Mouse (Mus musculus): ENCODE measurements around the gene Tcp10c. TPM values are rescaled to one million over a fixed set of nuclear protein-coding genes. Genes with fewer than 3 reads are reported as not detected.
"Not testable (repeated sequence)": the region's sequence is repeated elsewhere in the genome, so short reads cannot be mapped to it uniquely, and the experiment has no call there.

The Tcp10c gene
- polyA plus RNA-seq, 2 experiments, result not detected

DNA sequence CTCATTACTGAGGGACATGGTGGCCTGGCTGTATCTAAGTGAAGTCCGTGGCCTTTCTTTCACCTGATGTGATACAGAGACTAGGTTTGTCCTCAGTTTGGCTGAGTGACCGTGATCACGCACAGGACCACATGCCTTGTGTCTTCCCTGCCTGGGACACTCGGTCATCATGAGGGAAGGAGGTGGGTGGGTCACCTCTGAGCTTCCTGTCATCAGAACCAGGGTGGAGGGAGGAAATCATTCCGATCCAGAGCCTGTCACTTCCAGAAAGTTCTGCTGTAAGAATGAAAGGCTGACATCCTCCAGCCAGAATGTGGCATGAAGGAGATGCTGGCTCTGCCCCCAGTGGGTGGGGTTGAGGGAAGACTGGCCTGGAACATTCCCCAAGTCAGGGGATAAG is 45.6 kb downstream of the Tcp10c start:
- WGBS, result 94% methylated on average over 4 of the region's 5 CpGs
- not testable (repeated sequence) for H3K9me3 ChIP-seq (ENCODE audit: control insufficient read depth, low read length); H3K4me2 ChIP-seq (replicated peaks; ENCODE audit: low read depth, low read length, severe bottlenecking); H3K27ac ChIP-seq (replicated peaks; ENCODE audit: low read depth, low read length); H3K9ac ChIP-seq (ENCODE audit: low read depth, low read length, severe bottlenecking); H3K4me1 ChIP-seq (ENCODE audit: control insufficient read depth, insufficient read depth, low read length); H3K4me3 ChIP-seq (replicated peaks; ENCODE audit: low read length); H3K36me3 ChIP-seq (ENCODE audit: control insufficient read depth, insufficient read depth, low read length); DNase-seq (ENCODE audit: low spot score); ATAC-seq (ENCODE audit: low FRiP score, low read depth); H3K27me3 ChIP-seq (ENCODE audit: control insufficient read depth, insufficient read depth, low read length)

DNA sequence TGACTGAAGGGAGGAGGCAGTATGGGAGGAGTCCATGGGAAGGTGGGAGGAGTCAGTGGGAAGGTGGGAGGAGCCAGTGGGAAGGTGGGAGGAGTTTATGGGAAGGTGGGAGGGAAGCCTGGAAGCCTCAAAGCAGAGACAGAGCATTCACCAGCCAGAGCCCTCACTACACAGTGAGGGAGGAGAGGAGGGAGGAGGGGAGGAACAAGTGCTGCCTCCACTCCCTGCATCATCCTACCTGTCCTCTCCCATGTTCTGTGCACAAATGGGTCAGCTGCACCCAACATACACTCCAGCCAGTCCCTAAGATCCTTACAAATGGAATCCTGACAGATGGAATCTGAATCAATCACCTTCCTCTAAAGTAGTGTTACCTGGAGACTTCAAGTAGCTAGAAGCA is 47.7 kb downstream of the Tcp10c start:
- H3K36me3 ChIP-seq (ENCODE audit: control insufficient read depth, insufficient read depth, low read length); H3K9ac ChIP-seq (ENCODE audit: low read depth, low read length, severe bottlenecking); DNase-seq (ENCODE audit: low spot score); H3K9me3 ChIP-seq (ENCODE audit: control insufficient read depth, low read length); ATAC-seq (ENCODE audit: low FRiP score, low read depth); H3K4me3 ChIP-seq (replicated peaks; ENCODE audit: low read length); H3K27ac ChIP-seq (replicated peaks; ENCODE audit: low read depth, low read length); H3K4me1 ChIP-seq (ENCODE audit: control insufficient read depth, insufficient read depth, low read length); H3K4me2 ChIP-seq (replicated peaks; ENCODE audit: low read depth, low read length, severe bottlenecking); H3K27me3 ChIP-seq (ENCODE audit: control insufficient read depth, insufficient read depth, low read length): not testable (repeated sequence)

DNA sequence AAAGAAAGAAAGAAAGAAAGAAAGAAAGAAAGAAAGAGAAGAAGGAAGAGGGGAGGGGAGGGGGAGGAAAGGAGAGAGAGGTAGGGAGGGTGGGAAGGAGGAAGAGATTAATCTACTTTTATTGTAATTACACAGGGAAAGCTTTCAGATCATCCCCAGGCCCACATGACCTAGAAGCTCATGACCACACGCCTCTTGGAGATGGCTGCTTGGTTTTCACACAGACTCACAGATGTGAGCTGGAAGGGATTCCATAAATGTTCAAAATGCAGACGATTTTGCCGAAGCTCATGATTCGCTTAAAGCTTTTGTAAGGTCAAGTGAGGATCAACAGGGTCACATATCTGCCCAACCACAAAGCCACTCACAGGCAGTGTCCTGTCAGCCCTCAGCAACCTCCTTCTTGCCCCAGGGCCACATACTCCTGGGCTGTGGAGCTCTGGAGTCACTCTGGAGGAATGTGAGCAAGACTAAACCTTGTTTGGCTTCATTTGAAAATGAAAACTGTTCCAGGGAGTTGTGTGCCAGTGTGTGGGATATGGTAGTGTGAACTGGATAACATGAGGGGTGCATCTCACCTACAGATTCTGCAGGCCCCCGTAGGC is 49.3 kb downstream of the Tcp10c start:
- not testable (repeated sequence) for H3K9ac ChIP-seq (ENCODE audit: low read depth, low read length, severe bottlenecking); H3K4me1 ChIP-seq (ENCODE audit: control insufficient read depth, insufficient read depth, low read length); ATAC-seq (ENCODE audit: low FRiP score, low read depth); H3K27ac ChIP-seq (replicated peaks; ENCODE audit: low read depth, low read length); H3K36me3 ChIP-seq (ENCODE audit: control insufficient read depth, insufficient read depth, low read length); H3K4me3 ChIP-seq (replicated peaks; ENCODE audit: low read length); H3K4me2 ChIP-seq (replicated peaks; ENCODE audit: low read depth, low read length, severe bottlenecking); H3K27me3 ChIP-seq (ENCODE audit: control insufficient read depth, insufficient read depth, low read length); H3K9me3 ChIP-seq (ENCODE audit: control insufficient read depth, low read length); DNase-seq (ENCODE audit: low spot score)
- WGBS, result 83% methylated on average over 5 of the region's 5 CpGs

DNA sequence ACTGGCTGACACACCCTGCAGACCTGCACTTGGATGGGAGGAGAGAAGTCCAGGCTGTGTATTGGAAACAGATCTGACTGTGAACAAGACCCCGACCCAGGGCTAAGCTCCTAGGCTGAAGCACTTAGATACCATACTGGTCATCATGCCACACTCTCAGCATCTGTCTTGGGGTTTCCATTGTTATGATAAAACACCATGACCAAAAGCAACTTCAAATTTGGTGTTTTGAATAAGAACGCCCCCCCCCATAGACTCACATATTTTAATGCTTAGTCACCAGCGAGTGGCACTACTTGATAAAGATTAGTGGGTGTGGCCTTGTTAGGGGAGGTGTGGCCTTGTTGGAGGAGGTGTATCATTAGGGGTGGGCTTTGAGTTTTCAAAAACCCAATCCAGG is 51.7 kb downstream of the Tcp10c start:
- H3K4me3 ChIP-seq (replicated peaks; ENCODE audit: low read length); ATAC-seq (ENCODE audit: low FRiP score, low read depth); H3K27ac ChIP-seq (replicated peaks; ENCODE audit: low read depth, low read length); H3K27me3 ChIP-seq (ENCODE audit: control insufficient read depth, insufficient read depth, low read length); H3K4me1 ChIP-seq (ENCODE audit: control insufficient read depth, insufficient read depth, low read length); H3K4me2 ChIP-seq (replicated peaks; ENCODE audit: low read depth, low read length, severe bottlenecking); H3K36me3 ChIP-seq (ENCODE audit: control insufficient read depth, insufficient read depth, low read length); H3K9me3 ChIP-seq (ENCODE audit: control insufficient read depth, low read length); DNase-seq (ENCODE audit: low spot score); H3K9ac ChIP-seq (ENCODE audit: low read depth, low read length, severe bottlenecking): not testable (repeated sequence)
- 78% methylated on average over 3 of the region's 3 CpGs for WGBS

DNA sequence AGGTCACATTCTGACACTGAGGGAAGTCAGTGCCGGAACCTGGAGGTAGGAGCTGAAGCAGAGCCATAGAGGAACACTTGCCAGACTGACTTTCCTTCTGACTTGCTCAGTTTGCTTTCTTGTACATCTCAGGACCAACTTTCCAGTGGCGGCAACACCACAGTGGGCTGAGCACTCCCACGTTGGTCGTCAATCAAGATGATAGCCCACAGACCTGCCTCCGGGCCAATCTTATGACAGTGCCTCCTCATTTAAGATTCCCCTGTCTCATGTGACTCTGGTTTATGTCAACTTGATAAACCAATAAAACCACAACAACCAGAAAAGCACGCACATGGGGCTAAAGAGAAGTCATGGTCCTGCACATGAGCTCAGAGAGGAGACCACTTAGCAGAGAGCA is 52.3 kb downstream of the Tcp10c start:
- H3K27me3 ChIP-seq (ENCODE audit: control insufficient read depth, insufficient read depth, low read length); H3K9me3 ChIP-seq (ENCODE audit: control insufficient read depth, low read length); DNase-seq (ENCODE audit: low spot score); H3K4me1 ChIP-seq (ENCODE audit: control insufficient read depth, insufficient read depth, low read length); H3K4me3 ChIP-seq (replicated peaks; ENCODE audit: low read length); H3K4me2 ChIP-seq (replicated peaks; ENCODE audit: low read depth, low read length, severe bottlenecking); ATAC-seq (ENCODE audit: low FRiP score, low read depth); H3K9ac ChIP-seq (ENCODE audit: low read depth, low read length, severe bottlenecking); H3K27ac ChIP-seq (replicated peaks; ENCODE audit: low read depth, low read length); H3K36me3 ChIP-seq (ENCODE audit: control insufficient read depth, insufficient read depth, low read length): not testable (repeated sequence)
- 88% methylated on average over 5 of the region's 6 CpGs for WGBS

DNA sequence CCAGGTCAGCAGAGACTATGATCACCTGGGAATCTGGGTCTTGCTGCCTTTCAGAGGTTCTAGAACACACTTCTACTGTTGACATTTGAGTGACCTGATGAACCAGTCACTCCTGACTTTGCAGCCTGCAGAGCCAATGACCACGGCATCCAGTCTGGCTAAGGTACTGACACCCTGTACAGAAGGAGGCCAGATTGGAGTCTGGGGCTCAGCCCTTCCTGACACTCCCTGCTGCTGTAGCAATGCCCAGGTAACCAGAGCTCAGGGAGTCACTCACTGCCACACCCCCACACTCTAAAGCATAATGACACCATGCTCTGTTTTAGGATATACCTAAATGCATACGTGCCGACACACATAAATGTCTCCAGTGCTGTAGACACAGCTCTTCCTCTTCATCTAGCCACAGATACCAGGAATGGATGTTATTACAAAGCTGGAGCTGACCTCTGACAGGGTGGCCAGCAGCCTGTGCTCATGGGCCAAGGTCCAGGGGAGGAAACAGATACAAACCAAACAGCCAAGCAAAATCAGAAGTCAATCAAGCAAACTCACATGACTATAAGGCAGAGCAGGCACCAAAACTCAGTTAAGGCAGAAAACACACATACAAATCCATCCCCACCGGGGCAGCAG is 53.4 kb downstream of the Tcp10c start:
- not testable (repeated sequence) for H3K9me3 ChIP-seq (ENCODE audit: control insufficient read depth, low read length); DNase-seq (ENCODE audit: low spot score); ATAC-seq (ENCODE audit: low FRiP score, low read depth); H3K27me3 ChIP-seq (ENCODE audit: control insufficient read depth, insufficient read depth, low read length); H3K27ac ChIP-seq (replicated peaks; ENCODE audit: low read depth, low read length); H3K36me3 ChIP-seq (ENCODE audit: control insufficient read depth, insufficient read depth, low read length); H3K4me1 ChIP-seq (ENCODE audit: control insufficient read depth, insufficient read depth, low read length); H3K4me3 ChIP-seq (replicated peaks; ENCODE audit: low read length); H3K4me2 ChIP-seq (replicated peaks; ENCODE audit: low read depth, low read length, severe bottlenecking); H3K9ac ChIP-seq (ENCODE audit: low read depth, low read length, severe bottlenecking)
- WGBS, result 97% methylated on average over 3 of the region's 4 CpGs

DNA sequence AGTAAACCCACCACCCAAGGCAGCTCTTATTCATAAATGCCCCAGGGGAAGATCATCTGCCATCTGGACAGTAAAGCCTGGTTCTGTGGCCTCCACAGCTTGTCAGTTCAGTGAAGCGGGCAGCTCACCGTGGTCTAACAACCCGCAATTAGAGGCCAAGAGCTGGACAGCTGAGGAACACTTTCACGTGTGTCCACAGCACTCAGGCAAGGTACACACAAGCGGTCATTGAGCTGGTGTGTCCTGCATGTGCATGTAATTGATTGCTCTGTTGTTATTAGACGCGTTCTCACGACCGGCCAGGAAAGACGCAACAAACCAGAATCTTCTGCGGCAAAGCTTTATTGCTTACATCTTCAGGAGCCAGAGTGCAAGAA is 53.9 kb downstream of the Tcp10c start:
- not testable (repeated sequence) for DNase-seq (ENCODE audit: low spot score); H3K4me1 ChIP-seq (ENCODE audit: control insufficient read depth, insufficient read depth, low read length); H3K27ac ChIP-seq (replicated peaks; ENCODE audit: low read depth, low read length); H3K4me2 ChIP-seq (replicated peaks; ENCODE audit: low read depth, low read length, severe bottlenecking); H3K4me3 ChIP-seq (replicated peaks; ENCODE audit: low read length); H3K27me3 ChIP-seq (ENCODE audit: control insufficient read depth, insufficient read depth, low read length); H3K36me3 ChIP-seq (ENCODE audit: control insufficient read depth, insufficient read depth, low read length); H3K9ac ChIP-seq (ENCODE audit: low read depth, low read length, severe bottlenecking); H3K9me3 ChIP-seq (ENCODE audit: control insufficient read depth, low read length); ATAC-seq (ENCODE audit: low FRiP score, low read depth)
- WGBS, result 93% methylated on average over 9 of the region's 11 CpGs

DNA sequence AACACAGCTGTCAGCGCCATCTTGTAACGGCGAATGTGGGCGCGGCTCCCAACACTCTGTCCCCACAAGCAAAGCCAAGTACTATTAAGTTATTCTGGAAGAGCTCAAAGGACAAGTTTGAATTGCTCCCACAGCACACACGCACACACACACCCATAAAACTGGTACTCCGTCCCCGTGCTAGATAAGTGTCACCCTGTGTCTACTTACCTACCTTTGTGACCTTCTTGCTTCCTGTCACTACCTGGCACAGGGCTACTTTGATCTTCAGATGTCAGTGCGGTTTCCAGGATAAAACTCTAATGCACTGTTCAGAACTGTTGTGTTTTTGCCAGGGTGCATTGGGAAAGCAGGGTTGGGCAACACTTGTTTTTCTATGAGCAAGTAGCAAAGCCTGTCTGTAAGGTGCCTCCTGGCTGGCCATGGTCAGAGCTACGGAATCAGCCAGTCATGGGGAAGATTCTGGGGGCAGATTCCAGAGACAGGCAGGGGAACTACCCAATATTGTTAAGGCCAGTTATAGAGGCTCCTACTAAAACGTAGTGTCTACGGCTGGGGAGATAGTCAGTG is 66.7 kb downstream of the Tcp10c start:
- not testable (repeated sequence) for H3K4me2 ChIP-seq (replicated peaks; ENCODE audit: low read depth, low read length, severe bottlenecking); H3K9ac ChIP-seq (ENCODE audit: low read depth, low read length, severe bottlenecking); H3K27ac ChIP-seq (replicated peaks; ENCODE audit: low read depth, low read length); ATAC-seq (ENCODE audit: low FRiP score, low read depth); H3K27me3 ChIP-seq (ENCODE audit: control insufficient read depth, insufficient read depth, low read length); H3K4me3 ChIP-seq (replicated peaks; ENCODE audit: low read length); H3K4me1 ChIP-seq (ENCODE audit: control insufficient read depth, insufficient read depth, low read length); H3K36me3 ChIP-seq (ENCODE audit: control insufficient read depth, insufficient read depth, low read length); H3K9me3 ChIP-seq (ENCODE audit: control insufficient read depth, low read length); DNase-seq (ENCODE audit: low spot score)
- 92% methylated on average over 8 of the region's 12 CpGs for WGBS

All from limb, embryonic 14.5 days (tissue).